Mouse (Mus musculus) layer of hippocampus, postnatal 14 days (tissue): ENCODE measurements around the gene Dydc2. TPM values are rescaled to one million over a fixed set of nuclear protein-coding genes. Genes with fewer than 3 reads are reported as not detected.

Source experiments
- DNase-seq, 2 experiments: peaks; one replicate each; pipeline ENCODE4 v3.0.0; 2021 to 2022; ENCODE audit warnings: low spot score in 2 of 2, mixed read lengths in 1 of 2
- total RNA-seq, 2 experiments: library from RNA; stranded (reverse); gene quantifications; 2 replicates each; pipeline ENCODE4 v1.2.3; 2021

The Dydc2 gene
- total RNA-seq, 2 experiments from 2014 or later = 0.98 to 1.3 TPM

DNA sequence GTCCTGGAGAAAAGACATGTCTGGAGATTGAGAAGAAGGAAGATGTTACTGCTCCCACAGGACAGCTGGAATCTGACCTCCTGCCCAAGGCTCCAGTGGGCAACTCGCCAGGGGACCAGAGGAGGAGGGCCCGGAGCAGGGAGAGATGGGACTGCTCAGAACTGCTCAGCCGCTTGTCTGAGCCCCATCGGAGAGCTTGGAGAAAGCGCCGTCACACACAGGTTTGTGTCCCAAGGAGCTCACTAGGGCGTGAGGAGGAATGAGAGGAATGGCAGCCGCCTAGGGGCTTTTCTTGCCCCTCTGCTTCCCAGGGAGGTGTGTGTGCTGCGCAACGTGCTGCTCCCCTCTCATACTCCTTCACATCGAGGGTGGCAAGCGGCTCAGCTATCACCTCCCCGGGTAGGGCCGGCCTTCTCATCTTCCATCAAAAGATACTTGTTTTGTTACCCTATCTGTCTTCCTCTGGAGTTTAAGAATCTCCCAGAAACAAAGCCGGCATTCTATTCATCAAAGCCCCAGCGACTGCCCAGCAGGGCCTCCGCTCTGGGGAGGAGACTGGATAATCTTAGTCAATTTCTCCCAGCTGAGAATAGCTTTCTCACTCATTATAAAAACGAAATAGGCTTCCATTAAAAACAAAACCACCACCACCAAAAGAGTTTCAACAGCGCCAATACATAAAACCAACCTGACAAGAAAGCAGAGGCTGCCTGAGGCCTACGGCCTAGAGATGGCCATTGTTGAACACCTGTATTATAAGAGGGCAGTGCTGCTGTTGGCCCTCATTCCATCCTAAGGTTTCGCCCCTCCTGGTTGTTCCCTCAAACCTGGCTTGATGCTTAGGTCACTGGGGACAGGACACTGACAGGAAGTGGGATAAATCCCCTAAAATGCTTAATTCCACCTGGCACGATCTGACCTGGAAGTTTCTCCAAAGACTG, 64.5 kb downstream of the Dydc2 start:
- DNase-seq = no peak

DNA sequence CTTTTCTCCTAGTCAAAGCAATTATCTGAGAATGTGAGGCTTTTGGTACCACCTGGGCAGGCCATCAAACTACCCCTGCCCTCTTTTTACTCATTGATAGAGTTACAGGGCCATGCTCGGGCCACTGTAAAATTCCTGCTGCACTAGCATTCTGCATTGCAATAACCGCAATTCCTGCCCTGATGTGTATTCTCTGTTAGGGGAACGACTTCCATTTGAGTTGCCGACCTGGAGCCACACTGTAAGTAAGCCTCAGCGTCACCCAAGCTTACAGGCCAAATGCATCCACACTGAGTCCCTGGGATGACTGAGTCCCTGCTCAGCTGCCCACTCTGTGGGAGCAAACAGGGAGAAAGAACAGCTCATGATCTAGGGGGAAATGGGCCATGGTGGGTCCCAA, 67.4 kb downstream of the Dydc2 start:
- DNase-seq = no peak

DNA sequence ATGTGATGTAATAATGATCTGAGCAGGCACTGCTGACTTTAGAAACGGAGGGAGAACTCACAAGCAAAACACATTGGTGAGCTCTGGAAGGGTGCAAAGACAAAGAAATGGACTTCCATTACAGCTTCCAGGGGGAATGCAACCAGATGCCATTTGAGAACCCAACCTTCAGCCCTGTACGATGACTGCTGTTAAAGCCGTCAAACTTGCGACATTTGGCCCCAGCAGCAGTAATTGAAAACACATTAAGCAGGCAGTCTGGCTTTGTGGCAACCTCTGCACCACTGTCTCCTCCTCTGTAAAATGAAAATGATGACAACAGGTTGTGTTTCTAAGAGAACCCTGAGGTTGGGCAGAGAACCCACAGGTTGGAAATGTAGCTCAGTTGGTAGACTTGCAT, 68.2 kb downstream of the Dydc2 start:
- no peak for DNase-seq

DNA sequence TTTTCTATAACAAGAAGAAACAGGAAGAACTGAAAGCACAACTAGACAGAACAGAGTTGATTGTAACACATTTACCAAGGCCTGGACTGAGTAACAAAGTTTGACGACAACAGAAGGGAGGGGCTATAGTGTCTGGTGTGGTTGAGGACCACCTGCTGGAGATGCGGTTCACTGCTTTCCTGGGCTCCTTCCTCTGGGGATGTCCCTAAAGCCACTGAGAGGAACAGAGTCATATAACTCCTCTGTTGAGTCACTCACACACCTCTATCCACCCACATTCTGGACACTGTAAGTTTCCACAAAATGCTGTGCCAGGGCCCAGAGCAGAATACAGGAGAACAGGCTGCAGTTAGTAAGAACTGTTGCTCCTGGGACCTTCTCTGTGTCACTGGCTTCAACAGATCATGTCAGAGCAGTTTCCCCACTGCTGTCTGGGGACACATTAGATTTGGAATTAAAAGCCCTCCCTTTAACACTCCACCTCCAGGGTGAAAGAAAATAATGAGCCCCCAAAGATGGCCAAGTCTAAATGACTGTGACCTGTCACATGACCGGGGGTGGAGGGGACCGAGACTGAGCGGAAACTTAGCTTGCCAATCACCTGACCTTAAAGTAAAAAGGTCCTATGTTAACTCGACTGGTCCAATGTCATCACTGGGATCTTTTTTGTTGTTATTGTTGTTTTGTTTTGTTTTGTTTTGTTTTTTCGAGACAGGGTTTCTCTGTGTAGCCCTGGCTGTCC, 68.9 kb downstream of the Dydc2 start:
- DNase-seq = no peak

Other genes with a start within 250 kb of the Dydc2 start
- 1 to 10 TPM; 1.5 to 3.4 TPM for gene Sh2d4b, start 175.9 kb downstream of the Dydc2 start, total RNA-seq
- 10 to 100 TPM; 34.5 to 35.5 TPM for gene Tspan14, start 102.4 kb downstream of the Dydc2 start, total RNA-seq
- 100 to 1,000 TPM; 139 to 145 TPM for gene Fam213a, start 55.4 kb downstream of the Dydc2 start, total RNA-seq
- gene Dydc1, start 3.7 kb upstream of the Dydc2 start, total RNA-seq = not detected
- gene Mat1a, start 35.8 kb upstream of the Dydc2 start, total RNA-seq = not detected
- gene Sftpa1, start 62.6 kb upstream of the Dydc2 start, total RNA-seq = not detected
- not detected for gene Mbl1, start 82.2 kb upstream of the Dydc2 start, total RNA-seq
- not detected for gene Sftpd, start 115.9 kb upstream of the Dydc2 start, total RNA-seq
- not detected for gene Gm2832, start 209.6 kb upstream of the Dydc2 start, total RNA-seq